Mouse (Mus musculus): ENCODE data around the gene Olfr1375. TPM values are rescaled to one million over a fixed set of nuclear protein-coding genes. Genes with fewer than 3 reads are reported as not detected.

Gene Olfr1375
- not detected for polyA plus RNA-seq (2015; fragmentation: Illumina TruSeq; extraction: RNeasy Lipid Tissue Mini Kit (QIAGEN cat#74804); ENCODE audit: insufficient read depth, low read depth, low replicate concordance)

DNA sequence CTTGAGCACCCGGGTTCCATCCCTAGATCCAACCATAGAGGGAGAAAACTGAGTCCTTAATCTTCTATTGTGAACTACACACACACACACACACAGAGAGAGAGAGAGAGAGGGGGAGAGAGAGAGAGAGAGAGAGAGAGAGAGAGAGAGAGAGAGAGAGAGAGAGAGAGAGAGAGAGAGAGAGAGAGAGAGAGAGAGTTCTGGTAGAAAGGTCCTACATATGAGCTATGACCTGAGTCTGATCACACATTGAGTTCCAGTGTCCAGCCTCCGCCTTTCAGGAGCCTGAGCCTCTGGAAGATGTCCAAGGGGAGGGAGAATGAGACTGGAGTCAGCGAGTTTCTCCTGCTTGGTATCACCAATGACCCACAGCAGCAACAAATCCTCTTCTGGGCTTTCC is at the start of gene Olfr1375:
Olfr1375 (plus strand) TSS at position 301 of the 400 bp plus-strand sequence.

DNA sequence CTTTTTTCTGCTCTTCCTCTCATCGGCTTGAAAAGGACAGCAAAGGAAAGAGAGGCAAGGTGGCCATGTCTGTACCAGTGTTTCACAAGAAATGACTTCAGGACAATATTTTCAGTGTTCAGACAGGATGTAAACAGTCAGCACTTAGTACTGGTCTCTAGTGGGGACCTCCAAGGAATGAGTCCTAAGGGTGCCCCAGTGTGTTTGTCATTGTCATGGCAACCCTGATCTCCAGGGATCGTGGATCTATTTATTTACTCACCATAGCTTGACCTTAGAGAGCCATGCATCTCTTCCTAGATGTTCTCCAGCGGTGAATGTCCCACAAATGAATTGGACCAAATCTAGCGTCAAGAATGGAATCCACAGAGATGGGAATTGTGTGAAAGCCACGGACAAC is 44.6 kb upstream of the Olfr1375 start, which contains the start of gene Olfr51:
Olfr51 (plus strand) TSS at position 301 of the 400 bp plus-strand sequence.

DNA sequence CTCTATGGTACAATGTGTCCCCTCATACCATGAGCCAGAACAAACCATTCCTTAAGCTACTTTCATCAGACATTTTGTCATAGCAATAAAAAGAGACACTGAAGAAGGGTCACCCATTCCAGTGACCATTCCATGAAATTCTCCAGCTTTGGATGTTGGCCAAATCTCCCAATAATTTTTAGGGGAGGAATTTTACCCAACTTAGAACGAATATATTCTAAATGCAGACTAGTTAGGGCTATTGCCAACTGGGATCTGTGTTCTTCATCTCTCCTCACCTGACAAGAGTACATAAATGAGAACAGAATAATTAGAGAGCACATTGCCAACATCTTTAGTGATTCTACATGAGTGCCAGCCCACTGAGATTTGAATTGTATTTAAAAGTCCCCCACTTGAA is 34.0 kb upstream of the Olfr1375 start, which contains the start of gene Olfr54:
Olfr54 (plus strand) TSS at position 301 of the 400 bp plus-strand sequence.

DNA sequence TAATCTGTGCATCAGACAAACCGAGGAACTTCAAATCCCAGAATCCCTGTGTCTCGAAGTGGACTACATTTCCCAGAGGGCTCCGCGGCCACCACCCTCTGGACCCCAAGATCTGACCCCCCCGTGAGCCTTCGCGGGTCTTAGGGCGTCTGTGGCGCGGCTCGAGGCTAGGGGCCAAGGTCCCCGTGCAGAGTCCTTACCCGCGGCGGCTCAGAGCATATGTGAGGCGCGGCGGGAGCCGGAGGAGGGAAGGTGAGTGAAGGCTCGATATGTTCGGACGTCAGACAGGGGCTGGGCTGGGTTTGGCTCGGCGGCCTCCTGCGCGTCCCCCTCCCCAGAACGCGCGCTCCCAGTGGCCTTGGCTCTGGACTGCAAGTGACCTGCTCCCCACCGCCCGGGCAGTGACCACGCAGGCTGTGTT is 11.3 kb downstream of the Olfr1375 start, which contains the start of gene Zfp354a:
Zfp354a (plus strand) TSS at position 107 of the 421 bp plus-strand sequence.

Other genes starting within 250 kb of the Olfr1375 start
- gene Zfp354c, start 220.4 kb upstream of the Olfr1375 start, polyA plus RNA-seq (2015; fragmentation: Illumina TruSeq; extraction: RNeasy Lipid Tissue Mini Kit (QIAGEN cat#74804); ENCODE audit: insufficient read depth, low read depth, low replicate concordance): 1.6 TPM
- not detected for gene Zfp879, start 206.6 kb upstream of the Olfr1375 start, polyA plus RNA-seq (2015; fragmentation: Illumina TruSeq; extraction: RNeasy Lipid Tissue Mini Kit (QIAGEN cat#74804); ENCODE audit: insufficient read depth, low read depth, low replicate concordance)
- not detected for gene Grm6, start 197.4 kb upstream of the Olfr1375 start, polyA plus RNA-seq (2015; fragmentation: Illumina TruSeq; extraction: RNeasy Lipid Tissue Mini Kit (QIAGEN cat#74804); ENCODE audit: insufficient read depth, low read depth, low replicate concordance)
- 0.55 TPM for gene Zfp454, start 160.5 kb upstream of the Olfr1375 start, polyA plus RNA-seq (2015; fragmentation: Illumina TruSeq; extraction: RNeasy Lipid Tissue Mini Kit (QIAGEN cat#74804); ENCODE audit: insufficient read depth, low read depth, low replicate concordance)
- 1.4 TPM for gene Zfp2, start 131.9 kb upstream of the Olfr1375 start, polyA plus RNA-seq (2015; fragmentation: Illumina TruSeq; extraction: RNeasy Lipid Tissue Mini Kit (QIAGEN cat#74804); ENCODE audit: insufficient read depth, low read depth, low replicate concordance)
- 0.65 TPM for gene Zfp354b, start 116.5 kb upstream of the Olfr1375 start, polyA plus RNA-seq (2015; fragmentation: Illumina TruSeq; extraction: RNeasy Lipid Tissue Mini Kit (QIAGEN cat#74804); ENCODE audit: insufficient read depth, low read depth, low replicate concordance)
- not detected for gene 4933414I15Rik, start 104.3 kb upstream of the Olfr1375 start, polyA plus RNA-seq (2015; fragmentation: Illumina TruSeq; extraction: RNeasy Lipid Tissue Mini Kit (QIAGEN cat#74804); ENCODE audit: insufficient read depth, low read depth, low replicate concordance)
- gene Prop1, start 94.3 kb upstream of the Olfr1375 start, polyA plus RNA-seq (2015; fragmentation: Illumina TruSeq; extraction: RNeasy Lipid Tissue Mini Kit (QIAGEN cat#74804); ENCODE audit: insufficient read depth, low read depth, low replicate concordance): not detected
- not detected for gene Olfr1378, start 81.6 kb upstream of the Olfr1375 start, polyA plus RNA-seq (2015; fragmentation: Illumina TruSeq; extraction: RNeasy Lipid Tissue Mini Kit (QIAGEN cat#74804); ENCODE audit: insufficient read depth, low read depth, low replicate concordance)
- not detected for gene Olfr1377, start 66.1 kb upstream of the Olfr1375 start, polyA plus RNA-seq (2015; fragmentation: Illumina TruSeq; extraction: RNeasy Lipid Tissue Mini Kit (QIAGEN cat#74804); ENCODE audit: insufficient read depth, low read depth, low replicate concordance)
- gene Olfr51, start 44.5 kb upstream of the Olfr1375 start, polyA plus RNA-seq (2015; fragmentation: Illumina TruSeq; extraction: RNeasy Lipid Tissue Mini Kit (QIAGEN cat#74804); ENCODE audit: insufficient read depth, low read depth, low replicate concordance): not detected
- gene Olfr54, start 33.9 kb upstream of the Olfr1375 start, polyA plus RNA-seq (2015; fragmentation: Illumina TruSeq; extraction: RNeasy Lipid Tissue Mini Kit (QIAGEN cat#74804); ENCODE audit: insufficient read depth, low read depth, low replicate concordance): not detected
- 3.0 TPM for gene Zfp354a, start 11.1 kb downstream of the Olfr1375 start, polyA plus RNA-seq (2015; fragmentation: Illumina TruSeq; extraction: RNeasy Lipid Tissue Mini Kit (QIAGEN cat#74804); ENCODE audit: insufficient read depth, low read depth, low replicate concordance)
- gene Gm12569, start 172.4 kb downstream of the Olfr1375 start, polyA plus RNA-seq (2015; fragmentation: Illumina TruSeq; extraction: RNeasy Lipid Tissue Mini Kit (QIAGEN cat#74804); ENCODE audit: insufficient read depth, low read depth, low replicate concordance): not detected
- 75.4 TPM for gene Clk4, start 213.6 kb downstream of the Olfr1375 start, polyA plus RNA-seq (2015; fragmentation: Illumina TruSeq; extraction: RNeasy Lipid Tissue Mini Kit (QIAGEN cat#74804); ENCODE audit: insufficient read depth, low read depth, low replicate concordance)
- gene BC049762, start 214.9 kb downstream of the Olfr1375 start, polyA plus RNA-seq (2015; fragmentation: Illumina TruSeq; extraction: RNeasy Lipid Tissue Mini Kit (QIAGEN cat#74804); ENCODE audit: insufficient read depth, low read depth, low replicate concordance): not detected
- 0.78 TPM for gene Col23a1, start 241.8 kb downstream of the Olfr1375 start, polyA plus RNA-seq (2015; fragmentation: Illumina TruSeq; extraction: RNeasy Lipid Tissue Mini Kit (QIAGEN cat#74804); ENCODE audit: insufficient read depth, low read depth, low replicate concordance)